Mouse (Mus musculus) adrenal gland, adult 2 months (tissue): ENCODE measurements around the gene Fam187b. TPM values are rescaled to one million over a fixed set of nuclear protein-coding genes. Genes with fewer than 3 reads are reported as not detected.
"Not testable (repeated sequence)": the region's sequence is repeated elsewhere in the genome, so short reads cannot be mapped to it uniquely, and the experiment has no call there.

Experiments used
- DNase-seq: peaks from one replicate; pipeline ENCODE4 v3.0.0; 2021
- long read RNA-seq: library from polyadenylated mRNA; stranded (forward); transcript quantifications from one replicate; pipeline ENCODE4 v2.0.0, GENCODE M21; 2021
- polyA plus RNA-seq: library from polyadenylated mRNA; depleted of rRNA; stranded (reverse); fragments of >200 nt; gene quantifications from 2 replicates; pipeline ENCODE4 v1.2.3, GENCODE M21; 2012; rRNA removed
- total RNA-seq, 2 experiments: library from RNA; stranded (reverse); gene quantifications; 2 replicates each; pipeline ENCODE4 v1.2.3; 2021

Gene Fam187b
- under 1 TPM; 0.37 to 0.59 TPM for total RNA-seq
- polyA plus RNA-seq, result 0.18 and 0.38 TPM in 2 replicates
- long read RNA-seq, partial matches to known transcripts, result 0 of 1 reads
- long read RNA-seq, other reads (novel, unspliced or antisense), result 1 of 1 reads

- peak; percentile 91 for DNase-seq
Observed at GRCm38 (mm10) chr7:30973501-30974289, at the start of gene Fam187b. Fam187b (plus strand) TSS chr7:30973790.

- no peak for DNase-seq
Observed at GRCm38 (mm10) chr7:30924071-30924470, 49.5 kb upstream of the Fam187b start.

GRCm38 (mm10) chr7:30924581-30924980 is 49.0 kb upstream of the Fam187b start, which contains the start of gene Hamp2:
Hamp2 (minus strand) TSS chr7:30924681.
- DNase-seq, result not testable (repeated sequence)

- DNase-seq, result not testable (repeated sequence)
Observed at GRCm38 (mm10) chr7:30935422-30936099, 38.0 kb upstream of the Fam187b start.

- not testable (repeated sequence) for DNase-seq
Observed at GRCm38 (mm10) chr7:30940070-30940469, 33.5 kb upstream of the Fam187b start.

- not testable (repeated sequence) for DNase-seq
Observed at GRCm38 (mm10) chr7:30942365-30942764, 31.2 kb upstream of the Fam187b start.

GRCm38 (mm10) chr7:30943909-30944635 is 29.5 kb upstream of the Fam187b start, which contains the start of gene Hamp:
Hamp (minus strand) TSS chr7:30944032.
- no peak for DNase-seq

- not testable (repeated sequence) for DNase-seq
Observed at GRCm38 (mm10) chr7:30944706-30945105, 28.9 kb upstream of the Fam187b start.

GRCm38 (mm10) chr7:30945466-30945865 is 28.1 kb upstream of the Fam187b start:
- peak; percentile 49 for DNase-seq

- no peak for DNase-seq
Observed at GRCm38 (mm10) chr7:30945876-30946275, 27.7 kb upstream of the Fam187b start.

GRCm38 (mm10) chr7:30949902-30950301 is 23.7 kb upstream of the Fam187b start:
- peak; percentile 51 for DNase-seq

- no peak for DNase-seq
Observed at GRCm38 (mm10) chr7:30952441-30953265, 20.9 kb upstream of the Fam187b start.

- DNase-seq, result no peak
Observed at GRCm38 (mm10) chr7:30953459-30953858, 20.1 kb upstream of the Fam187b start.

- peak; percentile 91 for DNase-seq
Observed at GRCm38 (mm10) chr7:30954036-30954435, 19.6 kb upstream of the Fam187b start.

GRCm38 (mm10) chr7:30954971-30955520 is 18.5 kb upstream of the Fam187b start:
- DNase-seq, result no peak

- DNase-seq, result peak; percentile 94
Observed at GRCm38 (mm10) chr7:30955584-30956356, 17.8 kb upstream of the Fam187b start.

GRCm38 (mm10) chr7:30956357-30956751 is 17.2 kb upstream of the Fam187b start:
- no peak for DNase-seq

- peak; percentile 89 for DNase-seq
Observed at GRCm38 (mm10) chr7:30956756-30957366, 16.7 kb upstream of the Fam187b start, which contains the start of gene Usf2. Usf2 (minus strand) TSS chr7:30956803.

- DNase-seq, result peak; percentile 97
Observed at GRCm38 (mm10) chr7:30957367-30957783, 16.2 kb upstream of the Fam187b start.
